Mouse (Mus musculus): ENCODE data around the gene Phactr1. TPM values are rescaled to one million over a fixed set of nuclear protein-coding genes. Genes with fewer than 3 reads are reported as not detected.

The Phactr1 gene
- total and polyA plus RNA-seq, 2 experiments from 2014 or later: 84.5 to 106 TPM

GRCm38 (mm10) chr13:42887701-42888100 is 207.3 kb downstream of the Phactr1 start:
- Histone ChIP-seq H3K27ac (ENCODE audit: low read depth, low read length) (no peak overlapping the region), H3K36me3 (ENCODE audit: insufficient read depth) (no peaks in the 10 kb centered on the region), H3K9ac (no peak overlapping the region), H3K4me1 (ENCODE audit: insufficient read depth) (no peaks in the 10 kb centered on the region), H3K4me2 (ENCODE audit: low read depth) (no peak overlapping the region), H3K9me3 (ENCODE audit: low read length) (no peaks in the 10 kb centered on the region), H3K4me3 (ENCODE audit: low read depth, low read length) (no peak overlapping the region), H3K27me3 (ENCODE audit: insufficient read depth, low read length) (no peaks in the 10 kb centered on the region)
- WGBS: 90% methylated on average over 5 of the region's 5 CpGs
- ATAC-seq (no peak), DNase-seq (no peak)
- no peak for TF ChIP-seq CTCF (IDR thresholded peaks at IDR 0.05; ENCODE audit: low read depth)

GRCm38 (mm10) chr13:42889516-42890474 is 209.4 kb downstream of the Phactr1 start:
- Histone ChIP-seq H3K9me3 (ENCODE audit: low read length) (no peaks in the 10 kb centered on the region), H3K9ac (no peak overlapping the region), H3K4me2 (ENCODE audit: low read depth) (no peak overlapping the region), H3K4me1 (ENCODE audit: insufficient read depth) (0 out of 2 replicates have a peak, but pooled peaks cover 4% of the 10 kb centered on the region), H3K27me3 (ENCODE audit: insufficient read depth, low read length) (no peaks in the 10 kb centered on the region), H3K36me3 (ENCODE audit: insufficient read depth) (no peaks in the 10 kb centered on the region), H3K27ac (ENCODE audit: low read depth, low read length) (no peak overlapping the region), H3K4me3 (ENCODE audit: low read depth, low read length) (no peak overlapping the region)
- no peak for DNase-seq
- 75% methylated on average over 12 of the region's 12 CpGs for WGBS
- TF ChIP-seq CTCF (IDR thresholded peaks at IDR 0.05; ENCODE audit: low read depth): no peak
- no peak for ATAC-seq

GRCm38 (mm10) chr13:42890651-42891050 is 210.2 kb downstream of the Phactr1 start:
- no peak for ATAC-seq

GRCm38 (mm10) chr13:42894016-42894415 is 213.6 kb downstream of the Phactr1 start:
- no peak for DNase-seq
- Histone ChIP-seq H3K27ac (ENCODE audit: low read depth, low read length) (no peak overlapping the region), H3K27me3 (ENCODE audit: insufficient read depth, low read length) (no peaks in the 10 kb centered on the region)

More at GRCm38 (mm10) chr13:42890651-42891050, 210.2 kb downstream of the Phactr1 start:
- Histone ChIP-seq H3K4me2 (ENCODE audit: low read depth) (no peak overlapping the region), H3K9ac (no peak overlapping the region), H3K36me3 (ENCODE audit: insufficient read depth) (no peaks in the 10 kb centered on the region), H3K27me3 (ENCODE audit: insufficient read depth, low read length) (no peaks in the 10 kb centered on the region), H3K9me3 (ENCODE audit: low read length) (no peaks in the 10 kb centered on the region), H3K4me3 (ENCODE audit: low read depth, low read length) (no peak overlapping the region), H3K4me1 (ENCODE audit: insufficient read depth) (0 out of 2 replicates have a peak, but pooled peaks cover 4% of the 10 kb centered on the region), H3K27ac (ENCODE audit: low read depth, low read length) (no peak overlapping the region)
- no peak for DNase-seq
- TF ChIP-seq CTCF (IDR thresholded peaks at IDR 0.05; ENCODE audit: low read depth): no peak
- WGBS: 55% methylated on average over 5 of the region's 5 CpGs

GRCm38 (mm10) chr13:42894598-42894997 is 214.2 kb downstream of the Phactr1 start:
- Histone ChIP-seq H3K4me2 (ENCODE audit: low read depth) (no peak overlapping the region), H3K9ac (no peak overlapping the region), H3K9me3 (ENCODE audit: low read length) (no peaks in the 10 kb centered on the region), H3K4me1 (ENCODE audit: insufficient read depth) (0 out of 2 replicates have a peak, but pooled peaks cover 4% of the 10 kb centered on the region), H3K36me3 (ENCODE audit: insufficient read depth) (no peaks in the 10 kb centered on the region), H3K4me3 (ENCODE audit: low read depth, low read length) (no peak overlapping the region), H3K27ac (ENCODE audit: low read depth, low read length) (no peak overlapping the region), H3K27me3 (ENCODE audit: insufficient read depth, low read length) (no peaks in the 10 kb centered on the region)
- peak; percentile 67 for ATAC-seq
- DNase-seq: peak; percentile 35
- WGBS: 81% methylated on average over 12 of the region's 12 CpGs
- no peak for TF ChIP-seq CTCF (IDR thresholded peaks at IDR 0.05; ENCODE audit: low read depth)

More at GRCm38 (mm10) chr13:42894016-42894415, 213.6 kb downstream of the Phactr1 start:
- Histone ChIP-seq H3K9me3 (ENCODE audit: low read length) (no peaks in the 10 kb centered on the region), H3K4me1 (ENCODE audit: insufficient read depth) (0 out of 2 replicates have a peak, but pooled peaks cover 4% of the 10 kb centered on the region), H3K36me3 (ENCODE audit: insufficient read depth) (no peaks in the 10 kb centered on the region), H3K4me2 (ENCODE audit: low read depth) (no peak overlapping the region), H3K9ac (no peak overlapping the region), H3K4me3 (ENCODE audit: low read depth, low read length) (no peak overlapping the region)
- TF ChIP-seq CTCF (IDR thresholded peaks at IDR 0.05; ENCODE audit: low read depth): no peak
- no peak for ATAC-seq
- 86% methylated on average over 10 of the region's 10 CpGs for WGBS

- H3K9ac ChIP-seq: no peak overlapping the region
- H3K4me1 ChIP-seq (ENCODE audit: insufficient read depth): 0 out of 2 replicates have a peak, but pooled peaks cover 4% of the 10 kb centered on the region
- no peak for ATAC-seq
- no peak overlapping the region for H3K4me3 ChIP-seq (ENCODE audit: low read depth, low read length)
- H3K27me3 ChIP-seq (ENCODE audit: insufficient read depth, low read length): no peaks in the 10 kb centered on the region
- DNase-seq: no peak
- TF ChIP-seq CTCF (IDR thresholded peaks at IDR 0.05; ENCODE audit: low read depth): no peak
- WGBS: 40% methylated on average over 3 of the region's 3 CpGs
- no peak overlapping the region for H3K27ac ChIP-seq (ENCODE audit: low read depth, low read length)
- no peaks in the 10 kb centered on the region for H3K9me3 ChIP-seq (ENCODE audit: low read length)
- H3K36me3 ChIP-seq (ENCODE audit: insufficient read depth): no peaks in the 10 kb centered on the region
- H3K4me2 ChIP-seq (ENCODE audit: low read depth): no peak overlapping the region
Measured at GRCm38 (mm10) chr13:42895980-42896379, 215.6 kb downstream of the Phactr1 start.

GRCm38 (mm10) chr13:42899611-42900010 is 219.2 kb downstream of the Phactr1 start:
- H3K27ac ChIP-seq (ENCODE audit: low read depth, low read length): no peak overlapping the region
- no peak for DNase-seq
- TF ChIP-seq CTCF (IDR thresholded peaks at IDR 0.05; ENCODE audit: low read depth): no peak
- no peaks in the 10 kb centered on the region for H3K36me3 ChIP-seq (ENCODE audit: insufficient read depth)
- H3K4me2 ChIP-seq (ENCODE audit: low read depth): no peak overlapping the region
- H3K4me1 ChIP-seq (ENCODE audit: insufficient read depth): no peaks in the 10 kb centered on the region
- ATAC-seq: no peak
- no peak overlapping the region for H3K9ac ChIP-seq
- H3K9me3 ChIP-seq (ENCODE audit: low read length): no peaks in the 10 kb centered on the region
- WGBS: 53% methylated on average over 3 of the region's 3 CpGs
- no peak overlapping the region for H3K4me3 ChIP-seq (ENCODE audit: low read depth, low read length)
- no peaks in the 10 kb centered on the region for H3K27me3 ChIP-seq (ENCODE audit: insufficient read depth, low read length)
